Comparison of ENCODE assay signal across 15 mouse cellular contexts in the genomic region with DNA sequence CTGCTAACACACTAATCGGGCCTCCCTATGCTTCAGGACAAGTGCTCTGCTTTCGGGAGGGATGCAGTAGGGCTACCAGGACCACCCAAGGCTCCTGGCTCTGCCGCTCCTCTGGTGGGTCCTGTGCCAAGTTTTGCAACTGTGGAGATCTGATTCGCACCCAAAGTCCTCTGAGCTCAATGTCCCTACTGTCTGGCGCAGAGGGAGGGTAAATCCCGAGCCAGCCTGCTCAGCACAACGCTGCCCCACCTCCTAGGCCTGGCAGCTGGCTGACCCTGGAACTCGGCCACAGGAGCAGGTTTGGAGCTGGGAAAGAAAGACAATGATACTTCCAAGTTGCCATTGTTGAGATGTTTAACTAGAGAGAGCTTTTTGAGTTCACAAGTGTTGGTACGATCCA. TPM values are rescaled to one million over a fixed set of nuclear protein-coding genes. Genes with fewer than 3 reads are reported as not detected.
DNase-seq lines count a peak whose midpoint lies in the region; ATAC-seq and TF ChIP-seq lines count a peak whose summit lies in the region.
"Had no signal": no experiment of that assay in that cellular context is flagged by ENCODE, and none has a peak within 500 bp of the region (broad histone marks: within the 10 kb centered on the region; RNA-seq: fewer than 3 reads in every experiment).

No protein-coding gene starts in this region.

- H3K36me3 ChIP-seq in heart, embryonic 11.5 days (ENCODE audit: control insufficient read depth, insufficient read depth, low read length): no peaks in the 10 kb centered on the region
- no peaks in the 10 kb centered on the region for H3K36me3 ChIP-seq in lung, embryonic 15.5 days
- no peaks in the 10 kb centered on the region for H3K36me3 ChIP-seq in embryonic facial prominence, embryonic 15.5 days
- no peaks in the 10 kb centered on the region for H3K36me3 ChIP-seq in forebrain, embryonic 12.5 days (replicated peaks)
- H3K36me3 ChIP-seq: hindbrain, embryonic 13.5 days; neural tube, embryonic 13.5 days had no signal

- no peak overlapping the region for H3K4me2 ChIP-seq in heart, embryonic 11.5 days
- no peak overlapping the region for H3K4me2 ChIP-seq in lung, embryonic 15.5 days
- no peak overlapping the region for H3K4me2 ChIP-seq in embryonic facial prominence, embryonic 15.5 days (replicated peaks)
- no peak overlapping the region for H3K4me2 ChIP-seq in forebrain, embryonic 12.5 days
- H3K4me2 ChIP-seq: hindbrain, embryonic 13.5 days; neural tube, embryonic 13.5 days had no signal

- no peaks in the 10 kb centered on the region for H3K27me3 ChIP-seq in heart, embryonic 11.5 days (ENCODE audit: control insufficient read depth, insufficient read depth, low read length)
- no peaks in the 10 kb centered on the region for H3K27me3 ChIP-seq in lung, embryonic 15.5 days
- no peaks in the 10 kb centered on the region for H3K27me3 ChIP-seq in embryonic facial prominence, embryonic 15.5 days
- H3K27me3 ChIP-seq in forebrain, embryonic 12.5 days: no peaks in the 10 kb centered on the region
- H3K27me3 ChIP-seq: hindbrain, embryonic 13.5 days; neural tube, embryonic 13.5 days had no signal

- peak; percentile 94 for DNase-seq in heart, adult 11 months
- no peak for DNase-seq in lung, adult 2 months
- peak; percentile 8 for DNase-seq in heart, postnatal 25 days (ENCODE audit: low spot score)
- DNase-seq in adrenal gland, postnatal 36 days: no peak
- DNase-seq: liver; thymus, adult 18-20 months had no signal

- H3K4me3 ChIP-seq in heart, embryonic 11.5 days (ENCODE audit: low read depth, low read length): no peak overlapping the region
- H3K4me3 ChIP-seq in lung, embryonic 15.5 days: no peak overlapping the region
- no peak overlapping the region for H3K4me3 ChIP-seq in lung, adult 2 months (replicated peaks; ENCODE audit: extremely low read depth, low read depth, low read length)
- H3K4me3 ChIP-seq in embryonic facial prominence, embryonic 15.5 days (replicated peaks): no peak overlapping the region
- H3K4me3 ChIP-seq in forebrain, embryonic 12.5 days (replicated peaks): no peak overlapping the region
- H3K4me3 ChIP-seq: hindbrain, embryonic 13.5 days; megakaryocyte, embryonic 14.5 days; neural tube, embryonic 13.5 days had no signal

- no peaks in the 10 kb centered on the region for H3K9me3 ChIP-seq in heart, embryonic 11.5 days (replicated peaks; ENCODE audit: control insufficient read depth, low read length)
- H3K9me3 ChIP-seq in lung, embryonic 15.5 days: no peaks in the 10 kb centered on the region
- no peaks in the 10 kb centered on the region for H3K9me3 ChIP-seq in embryonic facial prominence, embryonic 15.5 days (replicated peaks)
- H3K9me3 ChIP-seq in forebrain, embryonic 12.5 days: no peaks in the 10 kb centered on the region
- H3K9me3 ChIP-seq: neural tube, embryonic 13.5 days had no signal

- intact Hi-C loops in heart, postnatal 25 days (cut with DNase I): no loop called here

- no peak for ATAC-seq in heart, embryonic 11.5 days (replicated peaks; ENCODE audit: insufficient number of reproducible peaks, low FRiP score, low TSS enrichment)
- ATAC-seq in lung, embryonic 15.5 days (ENCODE audit: borderline replicate concordance, extremely low read depth, low FRiP score, low TSS enrichment): peak; percentile 33; the same call in 1 of the 2 replicates
- ATAC-seq in embryonic facial prominence, embryonic 15.5 days (ENCODE audit: insufficient number of reproducible peaks, low FRiP score, low TSS enrichment, low read depth): 0 out of 2 replicates have a peak, but pooled peaks have one; percentile 44
- ATAC-seq in forebrain, embryonic 12.5 days (ENCODE audit: low FRiP score): no peak

- 75% methylated on average over 9 of the region's 9 CpGs for WGBS in heart, embryonic 11.5 days (ENCODE audit: insufficient replicate concordance)
- WGBS in lung, embryonic 15.5 days: 58% methylated on average over 9 of the region's 9 CpGs
- WGBS in lung, adult 2 months: 49% methylated on average over 9 of the region's 9 CpGs
- 62% methylated on average over 9 of the region's 9 CpGs for WGBS in embryonic facial prominence, embryonic 15.5 days
- WGBS in forebrain, embryonic 12.5 days: 82% methylated on average over 9 of the region's 9 CpGs

- no peak overlapping the region for H3K27ac ChIP-seq in heart, embryonic 11.5 days (ENCODE audit: low read depth, low read length)
- no peak overlapping the region for H3K27ac ChIP-seq in lung, embryonic 15.5 days
- peak overlapping the region; percentile 39; the same call in 1 of the 2 replicates for H3K27ac ChIP-seq in embryonic facial prominence, embryonic 15.5 days (replicated peaks)
- H3K27ac ChIP-seq in forebrain, embryonic 12.5 days: no peak overlapping the region
- H3K27ac ChIP-seq: hindbrain, embryonic 13.5 days; kidney, postnatal 0 days; neural tube, embryonic 13.5 days had no signal

- no peak overlapping the region for H3K9ac ChIP-seq in heart, embryonic 11.5 days (ENCODE audit: low read depth, low read length)
- no peak overlapping the region for H3K9ac ChIP-seq in lung, embryonic 15.5 days
- H3K9ac ChIP-seq in embryonic facial prominence, embryonic 15.5 days: no peak overlapping the region
- no peak overlapping the region for H3K9ac ChIP-seq in forebrain, embryonic 12.5 days
- H3K9ac ChIP-seq: hindbrain, embryonic 13.5 days; neural tube, embryonic 13.5 days had no signal

- TF ChIP-seq CTCF in lung, adult 2 months (IDR thresholded peaks at IDR 0.05; ENCODE audit: insufficient read depth, low read length): no peak

- no peak for TF ChIP-seq POLR2A in lung, adult 2 months (IDR thresholded peaks at IDR 0.05; ENCODE audit: borderline replicate concordance, extremely low read depth, low read depth, low read length)

- no peaks in the 10 kb centered on the region for H3K4me1 ChIP-seq in heart, embryonic 11.5 days (ENCODE audit: control insufficient read depth, insufficient read depth, low read length)
- H3K4me1 ChIP-seq in lung, embryonic 15.5 days: peaks cover 15% of the 10 kb centered on the region
- H3K4me1 ChIP-seq in lung, adult 2 months (ENCODE audit: control insufficient read depth, insufficient read depth, low read length): no peaks in the 10 kb centered on the region
- H3K4me1 ChIP-seq in embryonic facial prominence, embryonic 15.5 days: peaks cover 24% of the 10 kb centered on the region
- no peaks in the 10 kb centered on the region for H3K4me1 ChIP-seq in forebrain, embryonic 12.5 days
- H3K4me1 ChIP-seq: megakaryocyte, embryonic 14.5 days; neural tube, embryonic 13.5 days had no signal

RNA-seq across cellular contexts. Expression of a gene that starts 13.1 kb away (rescaled TPM):
- 0.83 and 1.5 TPM in 2 replicates for polyA plus RNA-seq in heart, embryonic 11.5 days (2014; fragmentation: Nextera tagmentation; extraction: Ambion mirVana)
- polyA plus RNA-seq in lung, embryonic 15.5 days (2015; fragmentation: Nextera tagmentation; extraction: Ambion mirVana): 11.7 and 15.5 TPM in 2 replicates
- polyA plus RNA-seq in lung, adult 2 months (2012; rRNA removed): 0.03 and 0.08 TPM in 2 replicates
- 51.3 and 51.9 TPM in 2 replicates for polyA plus RNA-seq in embryonic facial prominence, embryonic 15.5 days (2015; fragmentation: Nextera tagmentation; extraction: Ambion mirVana)
- 1 to 10 TPM; 2.8 to 4.4 TPM for total RNA-seq in heart, postnatal 25 days (2021)
- not detected for total RNA-seq in adrenal gland, postnatal 36 days (2021)
- polyA plus RNA-seq in forebrain, embryonic 12.5 days (2016; fragmentation: Nextera tagmentation; extraction: Ambion mirVana): 2.9 and 3.2 TPM in 2 replicates
- total RNA-seq: common myeloid progenitor, adult 5-6 weeks had no signal

RNA-seq across cellular contexts. Expression of a gene that starts 44.7 kb away (rescaled TPM):
- 0.83 and 1.1 TPM in 2 replicates for polyA plus RNA-seq in heart, embryonic 11.5 days (2014; fragmentation: Nextera tagmentation; extraction: Ambion mirVana)
- 3.2 and 3.6 TPM in 2 replicates for polyA plus RNA-seq in lung, embryonic 15.5 days (2015; fragmentation: Nextera tagmentation; extraction: Ambion mirVana)
- polyA plus RNA-seq in lung, adult 2 months (2012; rRNA removed): 8.2 and 15.2 TPM in 2 replicates
- polyA plus RNA-seq in embryonic facial prominence, embryonic 15.5 days (2015; fragmentation: Nextera tagmentation; extraction: Ambion mirVana): 4.7 and 5.1 TPM in 2 replicates
- 1 to 10 TPM; 3.7 to 5.1 TPM for total RNA-seq in heart, postnatal 25 days (2021)
- total RNA-seq in adrenal gland, postnatal 36 days (2021): 10 to 100 TPM; 22.9 to 71.7 TPM
- polyA plus RNA-seq in forebrain, embryonic 12.5 days (2016; fragmentation: Nextera tagmentation; extraction: Ambion mirVana): 0.27 and 0.28 TPM in 2 replicates
- total RNA-seq: common myeloid progenitor, adult 5-6 weeks had no signal

RNA-seq across cellular contexts. Expression of a gene that starts 52.4 kb away (rescaled TPM):
- 5.1 and 6.2 TPM in 2 replicates for polyA plus RNA-seq in heart, embryonic 11.5 days (2014; fragmentation: Nextera tagmentation; extraction: Ambion mirVana)
- polyA plus RNA-seq in lung, embryonic 15.5 days (2015; fragmentation: Nextera tagmentation; extraction: Ambion mirVana): 11.5 and 12.1 TPM in 2 replicates
- 11.6 and 14.6 TPM in 2 replicates for polyA plus RNA-seq in lung, adult 2 months (2012; rRNA removed)
- polyA plus RNA-seq in embryonic facial prominence, embryonic 15.5 days (2015; fragmentation: Nextera tagmentation; extraction: Ambion mirVana): 13.2 and 14.3 TPM in 2 replicates
- total RNA-seq in heart, postnatal 25 days (2021): 10 to 100 TPM; 37.5 to 43.6 TPM
- total RNA-seq in adrenal gland, postnatal 36 days (2021): 100 to 1,000 TPM in 1 of 2 experiments, 10 to 100 TPM in 1; 60.4 to 116 TPM
- polyA plus RNA-seq in forebrain, embryonic 12.5 days (2016; fragmentation: Nextera tagmentation; extraction: Ambion mirVana): 16.0 and 16.5 TPM in 2 replicates

Comparison
In these comparisons a context has a peak if more than half of its experiments do, and no peak if none do; other contexts are left out.
1. DNase-seq: peak in heart, adult 11 months (single experiment) and heart, postnatal 25 days (single experiment); none in lung, adult 2 months (single experiment) and adrenal gland, postnatal 36 days (0 of 2).
2. ATAC-seq: peak in lung, embryonic 15.5 days (single experiment) and embryonic facial prominence, embryonic 15.5 days (single experiment); none in heart, embryonic 11.5 days (single experiment) and forebrain, embryonic 12.5 days (single experiment).